ENCODE assay signal across 24 mouse cellular contexts in the genomic region with DNA sequence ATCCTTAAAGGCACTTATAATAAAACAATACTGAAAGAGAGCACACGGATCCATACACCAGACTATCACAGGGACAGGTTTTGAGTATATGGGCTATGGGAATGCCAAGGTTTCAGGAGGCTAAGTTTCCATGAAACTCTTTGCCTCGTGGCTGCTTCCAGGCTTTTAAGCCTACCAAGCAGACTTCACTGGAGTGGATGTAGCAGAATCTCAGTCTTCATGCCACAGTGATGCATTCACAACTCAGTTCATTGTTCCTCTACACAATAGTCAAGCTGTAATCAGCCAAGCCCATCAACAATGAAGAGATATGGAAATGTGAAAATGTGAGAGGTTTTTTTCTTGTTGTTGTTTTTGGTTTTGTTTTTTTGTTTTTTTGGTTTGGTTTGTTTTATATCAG.
"Had no signal": no experiment of that assay in that cellular context is flagged by ENCODE, and none has a peak within 500 bp of the region (broad histone marks: within the 10 kb centered on the region; RNA-seq: fewer than 3 reads in every experiment).

No protein-coding gene starts in this region.

- DNase-seq: gastrocnemius, postnatal 25 days; heart, adult 18-20 months; heart, postnatal 10 days; kidney, adult 11 months; kidney, adult 2 months; kidney, adult 9 months; kidney, postnatal 14 days; kidney, postnatal 36 days; liver; liver, embryonic 13.5 days had no signal

- H3K9me3 ChIP-seq: heart, embryonic 10.5 days; heart, embryonic 12.5 days; hindbrain, embryonic 13.5 days; hindbrain, embryonic 15.5 days; kidney, embryonic 15.5 days; limb, embryonic 10.5 days; limb, embryonic 12.5 days; liver, embryonic 13.5 days; liver, embryonic 15.5 days had no signal

- H3K36me3 ChIP-seq: heart, embryonic 10.5 days; heart, embryonic 12.5 days; hindbrain, embryonic 13.5 days; hindbrain, embryonic 15.5 days; kidney, embryonic 15.5 days; limb, embryonic 10.5 days; limb, embryonic 12.5 days; liver, embryonic 13.5 days; liver, embryonic 15.5 days had no signal

- H3K27ac ChIP-seq: heart, embryonic 10.5 days; hindbrain, embryonic 13.5 days; hindbrain, embryonic 15.5 days; hindbrain, postnatal 0 days; kidney, embryonic 15.5 days; kidney, postnatal 0 days; layer of hippocampus, adult 2 months; left cerebral cortex, adult 2 months; limb, embryonic 10.5 days; limb, embryonic 12.5 days; liver, embryonic 13.5 days; liver, embryonic 15.5 days had no signal

- ATAC-seq: hindbrain, postnatal 0 days; intestine, embryonic 16.5 days had no signal

- H3K27me3 ChIP-seq: heart, embryonic 12.5 days; hindbrain, embryonic 13.5 days; hindbrain, embryonic 15.5 days; kidney, embryonic 15.5 days; limb, embryonic 12.5 days; liver, embryonic 13.5 days; liver, embryonic 15.5 days had no signal

- H3K4me2 ChIP-seq: heart, embryonic 12.5 days; hindbrain, embryonic 13.5 days; hindbrain, embryonic 15.5 days; kidney, embryonic 15.5 days; limb, embryonic 12.5 days; liver, embryonic 11.5 days; liver, embryonic 13.5 days; liver, embryonic 15.5 days had no signal

- H3K4me1 ChIP-seq: heart, embryonic 10.5 days; heart, embryonic 12.5 days; hindbrain, embryonic 13.5 days; hindbrain, embryonic 15.5 days; kidney, embryonic 15.5 days; limb, embryonic 10.5 days; limb, embryonic 12.5 days; liver, embryonic 13.5 days; liver, embryonic 15.5 days had no signal

- H3K4me3 ChIP-seq: heart, embryonic 10.5 days; heart, embryonic 12.5 days; hindbrain, embryonic 13.5 days; hindbrain, embryonic 15.5 days; kidney, embryonic 15.5 days; layer of hippocampus, adult 2 months; left cerebral cortex, adult 2 months; limb, embryonic 10.5 days; limb, embryonic 12.5 days; liver, embryonic 13.5 days; liver, embryonic 15.5 days had no signal

- H3K9ac ChIP-seq: heart, embryonic 12.5 days; hindbrain, embryonic 13.5 days; hindbrain, embryonic 15.5 days; kidney, embryonic 15.5 days; limb, embryonic 12.5 days; liver, embryonic 13.5 days; liver, embryonic 15.5 days had no signal
